Mouse (Mus musculus): Measurements from ENCODE around the gene Cdk4.

DNA sequence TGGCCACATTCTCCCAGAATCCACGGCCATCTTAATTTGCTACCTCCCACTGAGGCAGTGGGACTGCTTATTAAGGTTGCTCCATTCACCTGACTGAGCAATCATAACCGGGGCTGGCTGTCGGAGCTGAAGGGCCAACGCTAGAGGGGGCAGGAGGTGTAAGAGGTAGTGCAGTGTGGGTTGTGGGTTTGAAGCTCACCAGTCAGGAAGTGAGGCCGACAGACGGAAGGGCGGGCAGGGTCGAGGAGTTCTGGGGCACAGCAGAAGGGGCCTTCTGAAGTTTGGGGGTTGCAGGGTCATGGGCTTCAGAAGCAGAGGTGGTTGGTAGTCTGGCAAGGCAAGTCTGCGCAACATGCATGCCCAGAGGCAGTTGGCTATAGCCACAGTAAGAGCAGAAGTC lies 11.7 kb downstream of the Cdk4 start, which contains the start of gene Agap2:
- peak; percentile 71 for TF ChIP-seq CTCF (IDR thresholded peaks at IDR 0.05; ENCODE audit: low read depth)
- TF ChIP-seq EP300 (IDR thresholded peaks at IDR 0.05; ENCODE audit: low read depth) = no peak
